Mouse (Mus musculus): ENCODE results near the gene Me1.

Gene Me1

DNA sequence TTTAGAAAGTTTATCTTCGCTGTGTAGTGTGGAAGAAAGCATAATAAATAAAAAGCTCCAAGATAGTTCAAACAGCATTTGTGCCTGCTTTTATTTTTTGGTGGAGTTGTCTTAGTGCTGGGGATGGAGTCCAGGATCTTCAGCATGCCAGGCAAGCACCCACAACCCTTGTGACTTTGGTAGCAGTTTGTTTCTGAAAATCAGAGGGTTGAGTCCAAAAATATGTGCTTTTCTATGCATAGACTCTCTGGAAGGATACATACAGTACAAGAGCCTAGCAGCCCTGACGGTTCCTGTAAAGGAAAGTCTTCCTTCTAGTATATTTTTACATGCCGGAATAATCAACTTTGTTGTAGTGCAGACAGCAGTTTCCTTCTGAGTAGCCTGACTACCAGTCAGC lies 145.0 kb downstream of the Me1 start:
- no peak for DNase-seq (ENCODE audit: extremely low spot score, low read depth, low spot score)

GRCm38 (mm10) chr9:86549637-86550162 lies 146.1 kb downstream of the Me1 start:
- DNase-seq (ENCODE audit: extremely low spot score, low read depth, low spot score) = no peak

- DNase-seq (ENCODE audit: extremely low spot score, low read depth, low spot score) = no peak
Measured at GRCm38 (mm10) chr9:86544559-86544958, 151.2 kb downstream of the Me1 start.

DNA sequence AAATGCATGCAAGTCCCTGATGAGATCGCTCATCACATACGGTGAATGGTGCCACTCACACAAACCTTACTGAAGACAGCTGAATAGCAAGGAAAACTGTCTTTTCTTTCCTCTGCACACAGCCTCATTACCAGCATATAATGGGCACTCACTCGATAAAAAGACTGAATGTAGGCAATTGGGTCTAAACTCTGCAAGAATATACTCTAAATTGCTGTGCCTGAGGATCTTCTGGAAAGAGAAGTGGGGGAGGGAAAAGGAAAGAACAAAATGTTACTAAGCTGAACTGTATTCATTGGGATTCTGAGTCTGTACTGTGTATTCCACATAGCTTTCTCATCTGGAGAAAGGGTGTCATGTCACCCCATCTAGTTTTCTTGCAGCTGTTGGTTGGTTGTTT lies 152.3 kb downstream of the Me1 start:
- no peak for DNase-seq (ENCODE audit: extremely low spot score, low read depth, low spot score)

GRCm38 (mm10) chr9:86534071-86534470 lies 161.7 kb downstream of the Me1 start:
- no peak for DNase-seq (ENCODE audit: extremely low spot score, low read depth, low spot score)

Measured in hindlimb bud, embryonic 11.5 days (tissue).